Mouse (Mus musculus) lung, embryonic 14.5 days (tissue): Measurements from ENCODE around the gene Slc35g1. TPM values are rescaled to one million over a fixed set of nuclear protein-coding genes. Genes with fewer than 3 reads are reported as not detected.
"Not testable (repeated sequence)": the region's sequence is repeated elsewhere in the genome, so short reads cannot be mapped to it uniquely, and the experiment has no call there.

Experiments
- ATAC-seq: fragments of 200-750 bp; cut with Nextera tagmentation; 2 replicates; pipeline ENCODE4 v1.8.0; 2017; ENCODE audit warnings: mild to moderate bottlenecking, moderate TSS enrichment, moderate library complexity; ENCODE audit not compliant: insufficient read depth
- DNase-seq: peaks from one replicate; pipeline ENCODE4 v3.0.0-alpha.2; 2015
- H3K27ac ChIP-seq: fragments of 300-500 bp; sonication (generic); 2 replicates; pipeline ENCODE4 v1.5.1; 2014; ENCODE audit warnings: low read depth, mild to moderate bottlenecking, moderate library complexity
- H3K27me3 ChIP-seq: fragments of 300-500 bp; sonication (generic); 2 replicates; pipeline ENCODE4 v1.6.1; 2014; ENCODE audit warnings: low read length, control low read depth; ENCODE audit not compliant: insufficient read depth
- H3K36me3 ChIP-seq: fragments of 300-500 bp; sonication (generic); 2 replicates; pipeline ENCODE4 v1.6.1; 2014; ENCODE audit warnings: control low read depth; ENCODE audit not compliant: insufficient read depth
- H3K4me1 ChIP-seq: fragments of 300-500 bp; sonication (generic); 2 replicates; pipeline ENCODE4 v1.6.1; 2014; ENCODE audit warnings: antibody characterized with exemption, control low read depth; ENCODE audit not compliant: insufficient read depth
- H3K4me2 ChIP-seq: fragments of 300-500 bp; sonication (generic); 2 replicates; pipeline ENCODE4 v1.6.1; 2014; ENCODE audit warnings: mild to moderate bottlenecking
- H3K4me3 ChIP-seq: fragments of 300-500 bp; sonication (generic); 2 replicates; pipeline ENCODE4 v1.5.1; 2014; ENCODE audit warnings: low read depth, low read length
- H3K9ac ChIP-seq: fragments of 300-500 bp; sonication (generic); 2 replicates; pipeline ENCODE4 v1.6.1; 2014
- H3K9me3 ChIP-seq: fragments of 300-500 bp; sonication (generic); 2 replicates; pipeline ENCODE4 v1.6.1; 2016; ENCODE audit warnings: low read depth, low read length, control low read depth
- CTCF ChIP-seq: IDR thresholded peaks from 2 replicates; pipeline ENCODE4 v1.5.1; 2016; ENCODE audit warnings: antibody characterized with exemption, low read depth
- WGBS: fragments of 180-500 bp; shearing (Covaris S2); extraction: QIAGEN DNeasy Blood & Tissue Kit; methylation state at CpG from one replicate; pipeline ENCODE4 v1.1.7; 2014; 5-methylcytosine and 5-hydroxymethylcytosine counted together
- polyA plus RNA-seq: library from polyadenylated mRNA; unstranded; fragments of >200 nt; fragmentation: Nextera tagmentation; extraction: Ambion mirVana; gene quantifications from 2 replicates; pipeline ENCODE4 v1.2.1, GENCODE M21; 2014

The Slc35g1 gene
- polyA plus RNA-seq, 1 experiment from 2014 or later, result 5.1 TPM

DNA sequence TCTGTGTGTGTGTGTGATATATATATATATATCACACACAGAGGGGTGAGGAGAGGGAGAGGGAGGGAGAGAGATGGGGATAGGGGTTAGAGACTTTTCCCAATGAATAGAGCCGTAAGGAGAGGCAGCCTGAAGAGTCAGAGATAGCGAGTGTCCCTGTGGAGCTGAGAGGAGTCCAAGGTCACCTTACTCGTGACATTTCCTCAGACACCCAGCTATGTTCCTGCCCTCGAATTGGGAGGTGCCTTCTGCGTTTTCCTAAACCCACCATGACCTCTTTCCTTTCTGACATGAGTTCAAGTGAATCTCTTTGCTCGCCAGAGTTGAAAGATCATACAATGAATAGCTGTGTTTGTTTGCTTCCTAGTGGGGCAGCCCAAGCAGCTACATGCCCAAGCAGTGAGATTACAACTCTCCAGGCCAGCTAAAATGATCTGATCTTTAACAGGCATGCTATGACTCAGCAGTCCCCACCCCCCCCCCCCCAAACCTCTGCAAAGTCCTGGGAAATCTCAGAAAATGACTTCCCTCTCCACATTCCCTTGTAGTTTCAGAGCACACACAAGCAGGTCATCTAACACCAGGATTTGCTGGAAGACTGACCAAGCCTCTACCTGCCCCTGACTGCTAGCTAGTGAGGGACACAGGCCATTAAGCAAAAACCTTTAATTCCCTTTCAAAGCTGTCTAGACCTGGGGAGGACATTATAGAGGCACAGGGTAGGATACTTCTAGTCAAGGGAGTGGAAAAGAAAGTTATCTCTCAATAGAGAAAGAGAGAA lies 31.7 kb upstream of the Slc35g1 start:
- H3K9ac ChIP-seq, result no peak overlapping the region
- WGBS, result 35% methylated on average over 6 of the region's 6 CpGs
- H3K4me3 ChIP-seq, result no peak overlapping the region
- DNase-seq (no peak), ATAC-seq (no peak)
- no peaks in the 10 kb centered on the region for H3K9me3 ChIP-seq
- no peaks in the 10 kb centered on the region for H3K4me1 ChIP-seq
- no peak for TF ChIP-seq CTCF
- no peaks in the 10 kb centered on the region for H3K27me3 ChIP-seq
- no peaks in the 10 kb centered on the region for H3K36me3 ChIP-seq
- H3K27ac ChIP-seq, result no peak overlapping the region
- no peak overlapping the region for H3K4me2 ChIP-seq

GRCm38 (mm10) chr19:38364939-38365614 lies 30.7 kb upstream of the Slc35g1 start:
- 18% methylated on average over 11 of the region's 11 CpGs for WGBS

DNA sequence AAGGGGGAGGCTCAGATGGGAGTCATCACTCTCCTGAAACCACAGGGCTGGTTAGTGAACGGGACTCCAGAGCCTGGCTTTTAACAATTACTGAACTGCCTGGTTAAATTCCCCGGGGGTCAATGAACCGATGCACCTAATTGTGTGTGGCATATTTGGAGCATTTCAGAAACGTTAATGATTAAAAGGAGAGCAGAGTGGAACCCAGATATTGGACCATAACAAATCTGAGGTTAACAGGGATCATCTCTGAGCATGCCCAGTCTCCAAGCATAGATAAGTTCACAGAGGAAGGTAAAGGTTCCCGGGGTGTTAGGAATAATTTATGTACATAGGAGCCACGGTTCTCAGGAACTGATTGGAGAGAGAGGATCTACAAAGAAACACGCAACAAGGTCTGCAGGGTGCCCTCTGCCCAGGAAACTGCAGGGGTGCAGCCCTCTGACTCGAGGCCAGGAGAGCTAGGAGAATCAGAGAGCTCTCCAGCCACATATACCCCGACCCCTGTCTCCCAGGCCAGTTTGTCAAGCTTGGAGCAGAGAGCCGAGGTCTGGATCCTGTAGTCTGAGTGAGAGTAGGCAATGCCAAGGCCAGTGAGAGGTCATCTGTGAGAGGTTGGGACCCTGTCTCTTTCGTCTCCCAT lies 23.2 kb upstream of the Slc35g1 start:
- Histone ChIP-seq H3K4me1 (no peaks in the 10 kb centered on the region), H3K9ac (no peak overlapping the region), H3K27ac (no peak overlapping the region), H3K4me2 (no peak overlapping the region), H3K27me3 (no peaks in the 10 kb centered on the region), H3K4me3 (no peak overlapping the region), H3K36me3 (no peaks in the 10 kb centered on the region), H3K9me3 (no peaks in the 10 kb centered on the region)
- no peak for ATAC-seq
- no peak for DNase-seq
- no peak for TF ChIP-seq CTCF
- 23% methylated on average over 11 of the region's 11 CpGs for WGBS

More at GRCm38 (mm10) chr19:38364939-38365614, 30.7 kb upstream of the Slc35g1 start:
- TF ChIP-seq CTCF, result no peak
- Histone ChIP-seq H3K27ac (no peak overlapping the region), H3K4me3 (no peak overlapping the region), H3K9me3 (no peaks in the 10 kb centered on the region), H3K4me2 (no peak overlapping the region), H3K27me3 (no peaks in the 10 kb centered on the region), H3K9ac (no peak overlapping the region), H3K4me1 (no peaks in the 10 kb centered on the region), H3K36me3 (no peaks in the 10 kb centered on the region)
- ATAC-seq (no peak), DNase-seq (no peak)

- no peak overlapping the region for H3K9ac ChIP-seq
- WGBS, result 39% methylated on average over 2 of the region's 2 CpGs
- ATAC-seq (no peak), DNase-seq (no peak)
- H3K4me2 ChIP-seq, result no peak overlapping the region
- H3K36me3 ChIP-seq, result no peaks in the 10 kb centered on the region
- no peak overlapping the region for H3K27ac ChIP-seq
- TF ChIP-seq CTCF, result no peak
- H3K9me3 ChIP-seq, result no peaks in the 10 kb centered on the region
- H3K27me3 ChIP-seq, result no peaks in the 10 kb centered on the region
- no peak overlapping the region for H3K4me3 ChIP-seq
- H3K4me1 ChIP-seq, result no peaks in the 10 kb centered on the region
Observed at GRCm38 (mm10) chr19:38373371-38373770, 22.4 kb upstream of the Slc35g1 start.

- Histone ChIP-seq H3K27ac (no peak overlapping the region), H3K9ac (no peak overlapping the region), H3K4me3 (no peak overlapping the region), H3K36me3 (no peaks in the 10 kb centered on the region), H3K27me3 (no peaks in the 10 kb centered on the region), H3K9me3 (no peaks in the 10 kb centered on the region), H3K4me2 (no peak overlapping the region), H3K4me1 (no peaks in the 10 kb centered on the region)
- DNase-seq (no peak), ATAC-seq (no peak)
- WGBS, result 82% methylated on average over 12 of the region's 12 CpGs
- TF ChIP-seq CTCF, result no peak
Observed at GRCm38 (mm10) chr19:38383769-38384168, 12.0 kb upstream of the Slc35g1 start.

DNA sequence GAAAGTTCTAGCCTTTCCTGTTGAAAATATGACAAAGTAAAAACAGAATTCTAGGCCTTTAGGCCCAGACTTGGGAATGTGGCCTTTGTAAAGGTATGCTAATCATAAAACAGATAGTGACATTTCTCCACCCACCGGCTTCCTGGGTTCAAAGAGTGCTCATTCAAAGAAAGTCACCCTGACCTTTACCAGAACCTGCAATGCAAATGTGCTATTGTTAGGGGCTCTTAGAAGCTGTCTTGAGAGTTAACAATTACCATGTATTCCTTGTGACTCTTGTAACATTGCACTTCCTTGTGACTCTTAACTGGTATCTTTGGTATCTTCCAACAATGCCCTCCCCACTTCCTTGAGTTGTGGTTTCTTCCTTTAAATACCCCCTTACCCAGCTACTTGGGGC lies 8.8 kb upstream of the Slc35g1 start:
- H3K9me3 ChIP-seq, H3K27ac ChIP-seq, H3K4me2 ChIP-seq, H3K27me3 ChIP-seq, ATAC-seq, H3K4me3 ChIP-seq, DNase-seq, H3K36me3 ChIP-seq, H3K9ac ChIP-seq, H3K4me1 ChIP-seq: not testable (repeated sequence)
- 76% methylated on average over 1 of the region's 1 CpGs for WGBS

GRCm38 (mm10) chr19:38387835-38388234 lies 7.9 kb upstream of the Slc35g1 start:
- WGBS, result 89% methylated on average over 4 of the region's 4 CpGs
- no peak for ATAC-seq

More at GRCm38 (mm10) chr19:38387835-38388234, 7.9 kb upstream of the Slc35g1 start:
- TF ChIP-seq CTCF, result no peak
- DNase-seq, result no peak
- H3K27me3 ChIP-seq, result no peaks in the 10 kb centered on the region
- no peak overlapping the region for H3K4me3 ChIP-seq
- H3K27ac ChIP-seq, result no peak overlapping the region
- no peak overlapping the region for H3K4me2 ChIP-seq
- H3K9me3 ChIP-seq, result no peaks in the 10 kb centered on the region
- no peaks in the 10 kb centered on the region for H3K4me1 ChIP-seq
- no peaks in the 10 kb centered on the region for H3K36me3 ChIP-seq
- no peak overlapping the region for H3K9ac ChIP-seq
